Mouse (Mus musculus) R1 (cell line): Measurements from ENCODE around the gene Dnm2.

Source experiments
- DNase-seq: peaks from one replicate; pipeline ENCODE4 v3.0.0-alpha.2; 2018; ENCODE audit warnings: low read depth, low spot score

Dnm2 gene

DNA sequence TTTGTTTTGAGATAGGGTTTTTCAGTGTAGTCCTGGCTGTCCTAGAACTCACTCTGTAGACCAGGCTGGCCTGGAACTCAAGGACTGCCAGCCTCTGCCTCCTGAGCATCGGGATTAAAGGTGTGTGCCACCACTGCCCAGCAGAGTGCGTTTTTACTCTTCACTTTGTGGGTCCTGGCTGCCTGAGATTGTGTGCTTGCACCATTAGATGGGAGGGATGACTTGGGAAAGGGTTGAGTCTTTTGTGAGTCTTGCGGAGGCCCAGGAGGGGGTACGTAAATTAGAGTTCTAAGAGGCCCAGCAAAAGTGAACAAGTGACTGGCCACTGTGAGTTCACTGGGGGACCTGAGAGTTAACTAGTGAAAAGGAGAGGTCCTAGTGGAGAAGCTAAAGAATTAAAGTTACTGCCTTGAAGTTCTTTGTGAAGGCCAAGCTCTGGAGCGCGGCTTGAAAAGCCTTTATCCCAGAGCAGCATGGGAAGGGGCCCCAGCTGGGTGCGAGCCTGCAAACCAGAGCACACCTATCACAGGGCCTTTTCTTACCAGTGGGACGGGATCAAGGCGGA lies 120.7 kb downstream of the Dnm2 start:
- peak; percentile 98 for DNase-seq

GRCm38 (mm10) chr9:21545916-21546788 lies 121.4 kb downstream of the Dnm2 start:
- peak; percentile 99 for DNase-seq

GRCm38 (mm10) chr9:21546789-21547074 lies 122.0 kb downstream of the Dnm2 start, which contains the start of gene Carm1:
TSS of gene Carm1 (plus strand) at chr9:21546894.
- no peak for DNase-seq

- DNase-seq, result peak; percentile 78
Observed at GRCm38 (mm10) chr9:21547075-21547941, 122.6 kb downstream of the Dnm2 start.

- no peak for DNase-seq
Observed at GRCm38 (mm10) chr9:21551049-21551448, 126.3 kb downstream of the Dnm2 start.

DNA sequence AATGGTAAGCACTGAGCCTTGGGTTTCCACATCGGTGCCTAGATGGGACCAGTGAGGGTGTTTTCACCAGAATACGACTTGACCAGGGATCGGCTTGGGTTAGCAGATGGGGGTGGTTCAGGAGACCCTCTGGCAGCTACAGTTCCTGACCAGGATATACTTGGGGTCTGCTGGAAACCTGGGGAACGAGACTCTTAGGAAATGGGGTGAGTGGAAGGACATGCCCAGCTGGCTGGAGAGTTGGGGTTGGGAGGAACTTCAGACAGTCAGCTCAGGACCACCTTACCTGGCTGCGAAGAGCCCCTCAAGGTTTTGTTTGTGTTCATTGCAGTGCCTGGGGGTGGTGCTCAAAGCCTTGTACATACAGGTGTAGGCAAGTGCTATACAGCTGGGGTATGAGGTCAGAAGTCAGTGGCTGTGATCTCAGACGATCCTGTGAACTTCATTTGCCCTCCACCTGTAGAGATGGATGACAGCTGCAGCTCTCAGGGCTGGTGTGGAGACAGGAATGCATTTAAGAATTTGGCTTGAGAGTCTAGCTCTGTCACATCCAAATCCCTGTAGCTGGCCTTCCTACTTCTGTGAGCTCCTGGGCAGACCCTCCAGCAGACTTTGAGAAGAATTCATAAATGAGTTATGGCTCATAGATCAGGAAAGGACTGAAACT lies 129.0 kb downstream of the Dnm2 start:
- no peak for DNase-seq

- peak; percentile 41 for DNase-seq
Observed at GRCm38 (mm10) chr9:21555198-21555742, 130.6 kb downstream of the Dnm2 start.

- DNase-seq, result no peak
Observed at GRCm38 (mm10) chr9:21556996-21557395, 132.3 kb downstream of the Dnm2 start.
